Mouse (Mus musculus) intestine, postnatal 0 days (tissue): ENCODE measurements around the gene Pccb. TPM values are rescaled to one million over a fixed set of nuclear protein-coding genes. Genes with fewer than 3 reads are reported as not detected.

Source experiments
- ATAC-seq: fragments of 200-750 bp; cut with Nextera tagmentation; 2 replicates; pipeline ENCODE4 v1.8.0; 2017; ENCODE audit warnings: mild to moderate bottlenecking, moderate TSS enrichment, moderate library complexity
- H3K27ac ChIP-seq: fragments of 300-500 bp; sonication (generic); 2 replicates; pipeline ENCODE4 v1.5.1; 2014; ENCODE audit warnings: mild to moderate bottlenecking, low read depth, low read length, moderate library complexity
- H3K27me3 ChIP-seq: fragments of 300-500 bp; sonication (generic); replicated peaks from 2 replicates; pipeline ENCODE4 v1.6.1; 2014; ENCODE audit warnings: low read length, mixed read lengths; ENCODE audit not compliant: control insufficient read depth, insufficient read depth
- H3K36me3 ChIP-seq: fragments of 300-500 bp; sonication (generic); 2 replicates; pipeline ENCODE4 v1.6.1; 2014; ENCODE audit warnings: mild to moderate bottlenecking, moderate library complexity; ENCODE audit not compliant: control insufficient read depth, insufficient read depth
- H3K4me1 ChIP-seq: fragments of 300-500 bp; sonication (generic); replicated peaks from 2 replicates; pipeline ENCODE4 v1.6.1; 2014; ENCODE audit warnings: antibody characterized with exemption, low read length, mixed read lengths; ENCODE audit not compliant: control insufficient read depth, insufficient read depth
- H3K4me2 ChIP-seq: fragments of 300-500 bp; sonication (generic); replicated peaks from 2 replicates; pipeline ENCODE4 v1.6.1; 2014; ENCODE audit warnings: low read depth, mild to moderate bottlenecking, moderate library complexity
- H3K4me3 ChIP-seq: fragments of 300-500 bp; sonication (generic); 2 replicates; pipeline ENCODE4 v1.5.1; 2014; ENCODE audit warnings: low read depth, low read length
- H3K9ac ChIP-seq: fragments of 300-500 bp; sonication (generic); 2 replicates; pipeline ENCODE4 v1.6.1; 2014; ENCODE audit warnings: mild to moderate bottlenecking, low read depth, low read length
- H3K9me3 ChIP-seq: fragments of 300-500 bp; sonication (generic); 2 replicates; pipeline ENCODE4 v1.6.1; 2016; ENCODE audit warnings: mixed run types; ENCODE audit not compliant: control insufficient read depth
- CTCF ChIP-seq: sonication (generic); IDR thresholded peaks from 2 replicates; pipeline ENCODE4 v1.5.1; 2016; ENCODE audit warnings: low read depth, mild to moderate bottlenecking, control low read depth, antibody characterized with exemption, moderate library complexity
- WGBS: fragments of 180-500 bp; shearing (Covaris S2); extraction: QIAGEN DNeasy Blood & Tissue Kit; methylation state at CpG from one replicate; pipeline ENCODE4 v1.1.7; 2014; 5-methylcytosine and 5-hydroxymethylcytosine counted together
- polyA plus RNA-seq: library from polyadenylated mRNA; unstranded; fragments of >200 nt; fragmentation: Nextera tagmentation; extraction: Ambion mirVana; gene quantifications from 2 replicates; pipeline ENCODE4 v1.2.1, GENCODE M21; 2015

Gene Pccb
- polyA plus RNA-seq, 1 experiment from 2014 or later = 31.2 TPM

DNA sequence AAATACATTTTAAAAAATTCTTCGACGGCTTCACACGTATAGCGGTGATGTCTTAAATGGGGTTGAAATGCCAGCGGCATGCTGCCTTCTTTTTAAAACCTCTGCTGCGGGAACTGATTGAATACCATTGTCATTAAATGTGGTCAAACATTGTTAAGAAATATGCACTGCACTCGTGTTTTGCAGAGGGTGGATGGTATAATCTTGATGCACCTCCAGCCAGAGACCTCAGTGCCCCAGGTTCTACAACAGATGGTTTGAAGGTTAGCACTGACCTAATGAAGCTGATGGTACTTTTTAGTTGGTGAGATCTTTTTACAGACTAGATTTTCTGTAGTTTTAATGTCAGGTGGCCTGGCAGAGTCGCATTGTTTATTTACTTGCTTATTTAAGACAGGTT is 41.0 kb upstream of the Pccb start:
- under 1% methylated on average over 8 of the region's 8 CpGs for WGBS
- peak overlapping the region; percentile 83 for H3K4me2 ChIP-seq
- H3K9ac ChIP-seq = peak overlapping the region; percentile 92
- no peak overlapping the region for H3K27ac ChIP-seq
- H3K36me3 ChIP-seq = no peaks in the 10 kb centered on the region
- peak overlapping the region; percentile 89 for H3K4me3 ChIP-seq
- no peaks in the 10 kb centered on the region for H3K9me3 ChIP-seq
- H3K4me1 ChIP-seq = peaks cover 8% of the 10 kb centered on the region; the same call in 1 of the 2 replicates
- no peaks in the 10 kb centered on the region for H3K27me3 ChIP-seq
- ATAC-seq = no peak
- no peak for TF ChIP-seq CTCF

DNA sequence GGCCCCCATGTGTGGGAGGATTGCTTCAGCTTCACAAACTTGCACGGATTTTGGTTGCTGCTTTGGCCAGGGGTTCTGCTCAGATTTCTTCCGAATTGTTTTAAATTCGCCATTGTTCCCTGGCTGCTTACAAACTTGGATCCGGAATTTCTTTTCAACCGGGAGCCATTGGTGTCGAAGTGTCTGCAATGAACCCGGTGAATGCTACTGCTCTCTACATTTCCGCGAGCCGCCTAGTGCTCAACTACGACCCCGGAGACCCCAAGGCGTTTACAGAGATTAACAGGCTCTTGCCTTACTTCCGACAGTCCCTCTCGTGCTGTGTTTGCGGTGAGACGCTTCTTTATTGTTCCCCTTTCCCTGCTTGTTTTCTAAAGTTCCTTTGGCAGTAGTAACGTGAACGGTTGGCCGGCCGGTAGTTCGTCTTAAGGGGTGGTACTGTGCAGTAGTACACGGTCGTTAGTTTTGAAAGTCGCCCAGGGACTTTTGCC is 40.4 kb upstream of the Pccb start:
- Histone ChIP-seq H3K27ac (peak overlapping the region; percentile 99), H3K36me3 (no peaks in the 10 kb centered on the region), H3K27me3 (no peaks in the 10 kb centered on the region), H3K4me3 (peak overlapping the region; percentile 89), H3K9me3 (no peaks in the 10 kb centered on the region), H3K9ac (peak overlapping the region; percentile 92), H3K4me1 (peaks cover 8% of the 10 kb centered on the region; the same call in 1 of the 2 replicates), H3K4me2 (peak overlapping the region; percentile 83)
- TF ChIP-seq CTCF = no peak
- no peak for ATAC-seq
- 0% methylated on average over 25 of the region's 25 CpGs for WGBS

DNA sequence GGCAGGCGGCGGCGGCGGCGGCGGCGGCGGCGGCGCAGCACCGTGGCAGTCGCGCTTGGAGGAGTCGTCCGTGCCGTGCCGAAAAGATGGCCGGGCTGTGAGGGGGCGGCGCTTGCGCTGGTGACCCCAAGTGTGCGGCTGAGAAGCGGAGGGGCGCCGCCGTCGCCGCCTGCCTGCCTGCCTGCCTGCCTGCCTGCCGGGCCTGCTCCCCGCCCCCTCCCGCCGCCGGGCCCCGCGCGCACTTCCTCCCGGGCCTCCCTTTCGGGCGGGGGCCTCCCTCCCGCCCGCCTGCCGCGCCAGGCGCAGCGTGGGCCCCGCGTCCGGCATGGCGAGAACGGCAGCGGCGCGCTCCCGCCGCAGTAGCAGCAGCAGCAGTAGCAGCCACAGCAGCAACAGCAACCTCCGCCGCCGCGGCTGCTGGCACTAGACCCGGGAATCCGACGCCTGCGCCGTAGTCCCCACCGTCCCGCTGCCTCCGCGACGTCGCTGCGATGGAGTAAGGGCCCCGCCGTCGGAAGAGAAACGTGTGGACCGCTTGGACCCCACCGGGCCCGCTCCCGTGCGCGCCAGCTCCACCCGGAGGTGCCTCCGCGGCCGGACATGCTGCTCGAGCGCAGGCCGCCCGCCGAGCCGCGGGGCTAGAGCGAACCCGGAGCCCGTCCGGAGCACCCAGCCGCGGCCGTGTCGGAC is 39.8 kb upstream of the Pccb start:
- Histone ChIP-seq H3K27me3 (no peaks in the 10 kb centered on the region), H3K4me2 (peak overlapping the region; percentile 83), H3K9ac (peak overlapping the region; percentile 92), H3K36me3 (no peaks in the 10 kb centered on the region), H3K4me1 (peaks cover 8% of the 10 kb centered on the region; the same call in 1 of the 2 replicates), H3K27ac (peak overlapping the region; percentile 99), H3K4me3 (peak overlapping the region; percentile 89), H3K9me3 (no peaks in the 10 kb centered on the region)
- peak; percentile 32; the same call in 1 of the 2 replicates for TF ChIP-seq CTCF
- WGBS = under 1% methylated on average over 73 of the region's 100 CpGs
- ATAC-seq = peak; percentile 68

DNA sequence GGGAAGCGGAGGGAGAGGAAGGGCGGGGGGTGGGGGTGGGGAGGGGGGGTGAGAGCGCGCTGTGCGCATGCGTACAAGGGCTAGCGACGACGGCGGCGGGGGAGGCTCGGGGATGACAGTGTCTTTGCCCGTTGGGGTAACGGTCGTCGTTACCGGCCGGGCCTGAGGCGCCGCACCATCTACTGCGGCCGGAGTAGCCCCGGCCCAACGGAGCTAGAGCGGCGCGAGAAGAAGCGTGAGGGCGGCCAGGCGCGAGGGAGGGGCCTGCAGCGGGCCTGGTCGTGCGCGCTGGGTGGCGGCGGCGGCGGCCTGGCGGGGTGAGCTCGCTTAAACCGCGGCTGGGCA is 39.3 kb upstream of the Pccb start, which contains the start of gene Msl2:
Gene Msl2 (plus strand): TSS at position 115 of the 345 bp plus-strand sequence.
- Histone ChIP-seq H3K36me3 (no peaks in the 10 kb centered on the region), H3K4me2 (peak within 1 kb of the TSS; percentile 83), H3K9ac (peak within 1 kb of the TSS; percentile 92), H3K4me3 (peak within 1 kb of the TSS; percentile 89), H3K27ac (peak within 1 kb of the TSS; percentile 99), H3K27me3 (no peaks in the 10 kb centered on the region), H3K9me3 (no peaks in the 10 kb centered on the region), H3K4me1 (peaks cover 8% of the 10 kb centered on the region; the same call in 1 of the 2 replicates)
- TF ChIP-seq CTCF = no peak
- under 1% methylated on average over 36 of the region's 43 CpGs for WGBS
- peak; percentile 59 for ATAC-seq

DNA sequence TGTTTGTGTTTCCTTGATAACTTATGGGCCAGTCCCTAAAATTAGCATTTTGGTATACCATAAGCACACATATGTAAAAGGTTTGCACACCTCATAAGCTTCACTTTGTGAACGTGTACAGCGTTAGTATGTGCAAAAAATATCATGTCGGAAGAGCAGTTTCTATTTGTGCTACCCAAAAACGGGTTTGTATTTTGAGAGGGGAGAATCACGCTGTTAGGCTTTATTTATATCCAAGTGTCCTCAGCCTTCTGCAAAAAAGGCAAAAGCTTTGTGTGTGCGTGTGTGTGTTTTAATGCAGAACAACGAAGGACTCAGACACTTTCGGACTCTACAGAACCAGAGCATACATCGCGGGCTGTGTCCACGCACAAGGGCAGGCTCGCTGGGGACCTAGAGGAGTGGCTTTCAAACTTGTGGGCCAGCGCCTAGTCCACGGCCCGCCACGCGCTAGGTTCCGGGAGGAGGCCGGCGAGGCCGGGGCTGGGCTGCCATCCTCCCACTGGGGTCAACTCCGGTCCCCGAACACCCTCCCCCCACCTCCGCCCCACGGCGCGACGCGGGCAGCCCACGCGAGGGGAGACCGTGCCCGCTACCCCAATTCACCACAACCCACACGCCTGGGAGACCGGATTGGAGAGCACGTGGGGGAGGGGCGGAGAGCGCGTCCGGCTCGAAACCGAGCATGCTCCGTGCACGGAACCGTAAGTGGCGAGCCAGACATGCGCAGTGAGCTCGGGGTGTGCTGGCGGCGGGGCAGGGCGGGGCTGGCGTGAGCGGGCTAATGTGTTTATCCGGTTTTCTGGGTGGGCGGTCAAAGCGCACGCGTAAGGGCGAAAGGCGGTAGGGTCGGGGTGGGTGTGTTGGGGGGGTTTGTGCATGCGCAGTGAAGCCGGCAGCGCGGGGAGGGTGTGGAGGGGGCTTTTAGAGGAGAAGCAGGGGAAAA is 38.6 kb upstream of the Pccb start:
- Histone ChIP-seq H3K4me2 (peak overlapping the region; percentile 83), H3K4me1 (0 out of 2 replicates have a peak, but pooled peaks cover 2% of the 10 kb centered on the region), H3K9ac (peak overlapping the region; percentile 92), H3K27me3 (no peaks in the 10 kb centered on the region), H3K36me3 (no peaks in the 10 kb centered on the region), H3K4me3 (peak overlapping the region; percentile 89), H3K9me3 (no peaks in the 10 kb centered on the region), H3K27ac (peak overlapping the region; percentile 99)
- 2% methylated on average over 65 of the region's 65 CpGs for WGBS
- peak; percentile 88 for ATAC-seq
- TF ChIP-seq CTCF = no peak

DNA sequence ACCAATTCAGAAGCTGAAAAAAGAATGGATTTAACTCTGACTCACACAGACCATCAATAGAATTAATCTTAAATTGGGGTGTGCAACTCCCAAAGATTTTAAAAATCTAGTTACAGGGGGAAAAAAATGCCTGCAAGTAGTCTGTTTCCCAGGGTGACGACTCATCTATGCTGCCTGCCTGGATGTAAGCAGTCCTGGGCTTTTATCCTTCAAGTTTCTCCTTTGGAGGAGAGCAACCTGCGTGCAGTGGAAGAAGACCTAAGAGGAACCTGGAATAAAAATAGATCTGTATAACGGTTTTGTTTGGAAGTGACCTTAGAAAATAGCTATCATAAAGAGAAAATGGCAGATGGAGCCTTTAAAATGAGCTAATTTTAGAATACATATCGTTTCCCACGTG is 37.8 kb upstream of the Pccb start:
- Histone ChIP-seq H3K27me3 (no peaks in the 10 kb centered on the region), H3K4me2 (peak overlapping the region; percentile 83; the same call in 1 of the 2 replicates)
- TF ChIP-seq CTCF = no peak

More for the DNA sequence above, 37.8 kb upstream of the Pccb start:
- 50% methylated on average over 5 of the region's 5 CpGs for WGBS
- H3K9me3 ChIP-seq = no peaks in the 10 kb centered on the region
- no peak overlapping the region for H3K9ac ChIP-seq
- no peaks in the 10 kb centered on the region for H3K36me3 ChIP-seq
- ATAC-seq = no peak
- no peak overlapping the region for H3K4me3 ChIP-seq
- no peak overlapping the region for H3K27ac ChIP-seq
- H3K4me1 ChIP-seq = no peaks in the 10 kb centered on the region
